Mouse (Mus musculus) ovary, postnatal 36 days (tissue): ENCODE measurements around the gene Kcnj16.

Source experiments
- DNase-seq: peaks from one replicate; pipeline ENCODE4 v3.0.0; 2022; ENCODE audit warnings: low spot score, mixed read lengths

The Kcnj16 gene

DNA sequence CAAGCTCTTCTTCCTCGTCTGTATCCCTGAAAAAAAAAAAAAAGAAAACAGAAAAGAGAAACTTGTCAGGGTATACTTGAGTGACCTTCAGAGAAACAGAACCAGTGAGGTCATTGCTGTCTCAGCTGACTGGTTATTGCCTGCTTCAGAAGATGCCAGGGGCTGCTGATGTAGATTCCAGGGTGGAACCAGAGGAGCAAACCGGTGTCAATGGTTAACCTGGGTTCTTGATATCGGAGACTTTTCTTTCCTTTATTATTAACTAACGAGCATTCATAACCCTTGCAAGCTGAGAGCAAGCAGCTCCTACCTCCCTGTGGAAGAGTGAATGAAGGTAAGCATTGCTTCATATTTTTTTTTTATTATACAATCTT lies at the start of gene Kcnj16:
Kcnj16 (plus strand) TSS at position 272 of the 374 bp plus-strand sequence.
- no peak for DNase-seq

DNA sequence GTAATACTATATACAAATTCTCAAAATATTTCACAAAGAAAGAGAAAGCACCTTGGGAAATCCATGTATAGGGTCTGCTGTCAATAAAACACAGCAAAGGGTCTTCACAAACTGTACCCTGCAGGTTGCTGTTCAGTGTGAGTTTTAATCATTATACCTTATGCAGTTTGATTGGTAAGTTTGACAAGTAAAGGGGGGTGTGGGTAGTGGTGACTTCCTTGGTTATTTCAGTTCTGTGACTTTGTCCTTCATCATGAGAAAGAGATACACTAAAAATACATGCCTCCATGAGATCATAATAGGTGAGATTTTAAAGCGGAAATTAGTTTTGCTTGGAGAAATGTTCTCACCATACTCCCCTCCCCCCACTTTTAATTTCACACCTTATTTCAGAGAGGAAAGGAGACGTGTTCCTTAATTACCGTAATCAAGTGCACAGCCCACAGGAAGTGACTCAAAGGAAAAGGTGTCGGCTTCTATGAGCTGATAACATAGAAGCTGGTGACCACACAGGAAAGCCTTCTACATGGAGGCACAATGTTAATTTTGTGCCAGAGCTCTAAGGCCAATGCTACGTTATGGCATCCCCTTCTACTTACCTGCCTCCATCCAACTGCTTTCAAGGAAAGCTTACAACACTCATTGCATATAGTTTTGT lies 48.9 kb upstream of the Kcnj16 start:
- no peak for DNase-seq

DNA sequence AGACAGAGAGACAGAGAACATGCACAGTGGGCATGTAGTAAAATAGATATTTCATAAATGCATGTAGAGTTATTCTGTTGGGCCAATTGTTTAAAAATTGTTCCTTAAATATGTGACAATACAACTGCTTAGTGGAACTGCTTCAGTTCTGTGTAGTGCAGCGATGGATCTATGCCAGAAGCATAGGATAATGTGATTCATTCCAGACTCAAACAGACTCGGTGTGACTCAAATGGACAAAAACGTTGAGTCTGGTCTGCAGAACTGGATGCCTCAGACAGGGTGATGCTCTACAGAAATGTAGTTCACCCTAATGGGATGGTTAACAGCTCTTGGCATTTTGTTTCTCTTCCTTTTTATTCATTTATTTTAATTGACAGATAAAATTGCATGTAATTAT lies 32.1 kb upstream of the Kcnj16 start:
- DNase-seq = no peak

DNA sequence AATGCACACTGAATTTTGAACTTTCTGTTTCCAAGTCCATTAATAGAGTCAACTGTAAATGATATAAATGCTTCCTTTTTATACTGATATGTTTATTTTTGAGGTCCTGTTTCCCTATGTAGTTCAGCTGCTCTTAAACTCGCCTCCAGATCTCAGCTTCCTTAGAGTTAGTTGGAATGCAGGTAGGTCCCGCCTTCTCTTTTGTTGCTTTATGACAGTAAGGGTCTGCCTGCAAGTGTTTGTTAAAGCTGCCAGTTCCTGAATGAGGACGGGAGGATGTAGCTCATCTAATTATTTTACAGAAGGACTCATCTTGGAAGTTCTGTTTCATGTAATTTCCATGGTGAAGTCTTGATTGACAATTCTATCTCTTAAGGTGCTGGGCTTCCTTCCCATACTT lies 25.6 kb upstream of the Kcnj16 start:
- no peak for DNase-seq

DNA sequence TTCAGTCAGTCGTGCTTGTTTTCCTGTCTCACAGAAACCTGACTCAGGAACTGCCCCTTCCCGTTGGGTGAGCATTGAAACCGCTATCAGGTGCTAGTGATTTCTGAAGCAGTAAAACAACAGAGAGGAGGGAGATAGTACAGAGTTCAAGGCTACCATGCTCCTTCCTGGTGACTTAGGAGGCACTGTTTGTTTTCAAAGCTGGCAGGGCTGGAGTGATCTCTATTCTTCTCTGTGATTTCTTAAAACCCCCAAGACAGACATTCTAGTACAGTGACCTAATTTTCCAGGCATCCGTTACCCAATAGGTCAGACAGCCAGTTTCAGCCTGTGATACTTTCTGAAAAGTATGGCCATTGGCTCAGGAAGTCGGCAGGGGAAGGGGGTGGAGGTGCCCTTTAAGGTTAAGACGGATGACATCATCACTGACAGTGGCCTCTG lies 25.1 kb upstream of the Kcnj16 start:
- DNase-seq = no peak

DNA sequence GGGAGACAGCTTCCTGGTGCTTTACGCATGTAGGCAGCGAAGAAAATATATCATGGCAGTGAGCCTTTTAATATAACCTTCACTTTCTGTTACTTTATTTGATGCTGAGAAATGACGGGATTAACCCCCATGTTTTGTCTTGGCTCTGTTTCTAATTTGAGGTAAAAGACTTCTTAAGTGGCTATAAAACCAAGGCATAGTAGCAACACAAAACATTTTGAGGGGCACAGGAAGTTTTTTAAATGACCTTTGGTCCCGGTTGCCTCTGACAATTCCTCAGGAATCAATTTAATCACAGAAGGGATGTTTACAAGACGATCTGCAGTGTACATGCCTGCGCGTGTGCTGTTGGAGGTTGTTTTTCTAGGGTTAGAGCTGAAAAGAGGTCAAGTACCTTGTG lies 11.2 kb upstream of the Kcnj16 start:
- no peak for DNase-seq

DNA sequence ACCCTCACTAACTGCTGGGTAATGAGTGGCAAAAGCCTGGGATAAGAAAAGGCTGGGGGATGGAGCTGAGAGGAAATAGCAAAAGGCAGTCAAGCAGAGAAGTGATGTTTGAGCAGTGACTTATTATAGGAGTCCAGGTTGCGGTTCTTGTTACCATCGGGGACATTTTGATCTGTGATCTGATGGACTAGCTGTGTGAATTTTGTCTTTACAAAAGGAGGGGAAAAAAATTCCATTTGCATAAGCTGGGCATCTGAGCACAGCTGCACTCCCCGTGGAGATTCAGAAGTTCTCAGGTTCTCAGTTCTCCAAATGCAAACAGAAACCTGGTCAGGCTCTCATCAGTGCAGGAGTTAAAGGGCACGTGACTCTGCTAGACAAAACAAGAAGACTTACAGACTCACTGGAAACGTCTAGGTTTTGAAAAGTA lies 6.2 kb upstream of the Kcnj16 start:
- DNase-seq = no peak

DNA sequence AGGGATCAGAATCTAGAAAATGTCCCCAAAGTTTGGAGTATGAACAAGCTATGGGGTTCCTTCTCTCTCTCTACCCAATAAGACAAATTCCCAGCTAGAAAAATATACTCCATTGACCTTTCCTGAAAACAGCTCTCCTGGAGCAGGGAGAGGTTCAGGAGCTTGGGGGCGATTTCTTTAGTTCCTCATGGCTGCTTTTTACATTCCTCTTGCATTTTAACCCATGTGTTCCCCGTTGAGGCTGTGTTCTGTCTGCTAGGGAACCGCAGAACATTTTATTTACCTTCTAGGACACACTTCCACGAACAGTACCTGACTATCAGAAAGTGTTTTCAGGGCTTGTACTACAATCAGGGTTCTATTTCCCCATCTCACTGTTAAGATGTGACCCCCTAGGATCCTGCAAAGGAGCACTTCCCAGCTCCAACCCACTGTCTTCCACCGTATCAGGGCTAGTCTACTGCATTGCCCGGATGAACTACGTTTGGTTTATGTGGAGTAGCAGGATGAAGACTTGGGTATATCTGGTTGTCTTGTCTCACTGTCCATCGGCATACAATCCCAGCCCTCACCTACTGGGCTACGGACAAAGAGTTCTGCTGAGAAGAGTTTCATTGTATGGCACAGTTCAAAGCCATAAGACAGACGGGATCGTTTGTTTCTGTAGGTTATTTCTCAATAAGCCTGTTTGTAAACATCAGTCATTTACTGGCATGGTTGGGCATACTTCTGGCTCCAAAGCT lies 643 bp upstream of the Kcnj16 start:
- no peak for DNase-seq

DNA sequence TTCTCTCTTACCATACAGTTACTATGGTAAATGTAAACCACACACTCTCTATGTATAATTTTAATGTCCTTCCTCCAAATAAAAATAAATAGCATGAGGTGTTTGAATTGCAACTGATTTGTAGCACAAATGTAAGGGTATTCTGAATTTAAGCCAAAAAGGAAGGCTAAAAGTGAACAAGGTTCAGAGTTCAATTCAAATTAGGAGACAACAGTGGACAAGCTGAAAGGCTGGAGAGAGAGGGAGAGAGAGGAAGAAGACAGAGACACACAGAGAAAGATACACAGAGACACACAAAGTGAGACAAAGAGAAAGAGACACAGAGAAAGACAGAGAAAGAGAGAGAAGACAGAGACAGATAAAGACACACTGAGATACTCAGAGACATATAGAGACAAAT lies 1.1 kb downstream of the Kcnj16 start:
- DNase-seq = no peak

DNA sequence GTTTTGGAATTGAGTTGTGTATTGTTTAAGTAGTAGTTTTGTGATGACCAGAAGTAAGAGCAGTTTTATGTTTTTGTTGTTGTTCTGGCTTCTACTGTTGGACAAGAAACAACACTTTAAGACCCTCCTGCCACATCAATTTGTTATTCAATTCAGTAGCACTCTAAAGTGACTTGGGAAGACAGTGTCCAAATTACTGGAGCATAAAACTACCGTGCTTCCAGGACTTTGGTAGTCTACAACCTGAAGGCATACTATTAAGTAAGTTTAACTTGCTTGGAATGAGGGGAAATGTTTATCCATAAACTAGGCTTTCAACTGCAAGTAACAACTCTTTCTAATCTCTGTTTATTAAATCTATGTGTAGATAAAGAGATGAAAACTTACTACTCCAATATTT lies 17.7 kb downstream of the Kcnj16 start:
- no peak for DNase-seq

DNA sequence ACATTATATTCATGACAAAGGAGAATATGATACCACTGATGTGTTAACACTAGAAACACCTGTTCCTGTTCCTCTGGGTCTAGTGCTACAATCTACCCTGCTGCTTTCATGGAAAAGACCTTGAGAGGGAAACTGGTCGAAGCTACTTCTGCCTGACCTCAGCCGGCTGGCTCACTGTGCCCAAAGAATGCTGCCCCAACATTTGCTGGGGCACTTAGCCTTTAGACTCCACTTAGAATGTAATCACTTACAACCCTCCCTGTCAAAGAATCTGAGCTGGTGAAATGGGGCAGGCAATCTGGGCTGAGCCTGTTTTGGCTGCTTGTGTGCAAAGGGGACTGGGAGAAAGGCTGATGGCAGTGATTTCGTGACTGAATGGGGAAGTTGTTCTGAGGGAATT lies 18.1 kb downstream of the Kcnj16 start:
- peak; percentile 3 for DNase-seq

DNA sequence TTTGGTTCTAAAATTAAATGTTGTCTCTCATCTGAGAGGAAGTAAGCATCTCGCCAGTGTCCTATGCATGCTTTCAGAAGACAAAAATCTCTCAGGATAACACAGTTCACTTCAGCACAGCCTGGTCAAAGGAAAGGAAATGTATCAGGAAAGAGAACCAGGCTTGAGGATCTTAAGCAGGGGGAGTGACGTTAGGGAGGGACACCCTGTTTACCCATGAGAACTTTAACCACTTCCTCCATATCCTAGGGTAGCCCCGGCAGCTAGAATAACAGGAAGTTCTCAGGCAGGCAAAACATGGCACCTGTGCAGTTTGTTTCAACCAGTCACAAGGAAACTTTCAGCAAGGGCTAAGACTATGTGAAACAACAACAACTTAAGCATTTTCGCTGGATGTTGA lies 25.8 kb downstream of the Kcnj16 start:
- no peak for DNase-seq

DNA sequence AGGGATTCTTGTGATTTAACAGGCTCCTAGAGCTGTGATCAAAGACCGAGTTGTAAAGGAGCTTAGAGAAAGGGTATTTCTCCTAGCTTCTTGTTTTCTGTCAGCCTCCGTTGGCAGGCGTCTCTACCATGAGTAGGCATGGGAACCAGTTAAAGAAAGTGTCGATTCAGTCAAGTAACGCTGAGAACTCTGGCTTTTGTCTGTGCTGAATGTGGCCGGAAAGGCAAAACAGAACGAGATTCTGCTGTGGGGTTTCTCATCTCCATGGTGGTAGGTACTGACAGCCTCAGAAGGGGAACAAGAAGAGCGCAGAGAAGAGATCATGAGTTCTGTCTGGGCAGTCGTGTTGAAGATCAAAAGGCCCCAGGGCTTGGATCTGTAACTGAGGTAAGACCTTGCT lies 29.4 kb downstream of the Kcnj16 start:
- DNase-seq = no peak

DNA sequence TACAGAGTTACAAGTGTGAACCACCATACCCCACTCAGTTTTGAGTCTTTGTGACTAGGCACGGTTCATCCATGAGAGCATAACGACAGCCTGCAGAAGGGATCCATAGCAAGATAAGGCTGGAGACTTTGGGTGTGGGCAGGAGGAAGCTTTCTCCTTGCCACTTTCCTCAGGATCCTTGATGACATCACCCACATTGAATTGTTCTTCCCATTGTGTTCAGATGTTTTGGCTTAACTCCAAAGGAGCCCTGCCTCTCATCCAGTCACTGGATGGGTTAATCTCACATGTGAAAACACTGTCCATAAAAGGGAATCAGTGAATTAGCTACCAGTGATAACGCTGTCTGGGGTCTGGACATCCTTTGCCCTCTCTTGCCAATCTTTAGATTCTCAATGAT lies 37.3 kb downstream of the Kcnj16 start:
- no peak for DNase-seq

DNA sequence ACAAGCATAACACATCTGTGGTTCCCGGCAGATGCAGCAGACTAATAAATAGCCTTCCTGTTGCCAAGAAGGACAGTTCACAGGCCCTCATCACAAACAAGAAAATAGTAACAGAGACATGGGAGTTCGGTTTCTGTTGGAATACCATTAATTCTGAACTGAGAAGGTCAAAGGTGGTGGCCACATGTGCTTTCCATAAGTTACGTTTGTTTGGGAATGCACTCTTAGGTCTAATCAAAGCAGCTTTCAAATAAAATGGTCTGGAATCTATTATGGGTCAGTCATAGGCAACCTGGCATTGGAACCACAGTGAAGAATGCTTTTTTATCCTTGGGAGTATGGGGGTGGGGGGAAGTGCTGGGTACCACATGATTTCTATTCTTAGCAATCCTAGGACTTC lies 41.6 kb downstream of the Kcnj16 start:
- DNase-seq = no peak

DNA sequence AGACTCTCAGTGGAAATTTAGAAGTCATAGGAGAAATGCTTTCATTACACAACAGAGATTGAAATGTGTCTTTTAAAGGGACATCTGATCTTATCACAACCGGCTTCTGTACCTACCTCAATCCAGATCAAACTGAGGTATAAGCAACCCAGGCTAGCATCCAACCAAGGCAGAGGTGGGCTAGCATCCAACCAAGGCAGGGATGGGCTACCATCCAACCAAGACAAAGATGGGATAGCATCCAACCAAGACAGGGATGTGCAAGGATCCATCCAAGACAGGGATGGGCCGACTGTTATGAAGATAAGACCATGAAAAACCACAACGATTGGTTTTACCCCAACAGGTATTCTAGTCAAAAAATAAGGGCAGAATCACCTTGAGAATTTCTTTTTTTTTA lies 48.4 kb downstream of the Kcnj16 start:
- DNase-seq = no peak

DNA sequence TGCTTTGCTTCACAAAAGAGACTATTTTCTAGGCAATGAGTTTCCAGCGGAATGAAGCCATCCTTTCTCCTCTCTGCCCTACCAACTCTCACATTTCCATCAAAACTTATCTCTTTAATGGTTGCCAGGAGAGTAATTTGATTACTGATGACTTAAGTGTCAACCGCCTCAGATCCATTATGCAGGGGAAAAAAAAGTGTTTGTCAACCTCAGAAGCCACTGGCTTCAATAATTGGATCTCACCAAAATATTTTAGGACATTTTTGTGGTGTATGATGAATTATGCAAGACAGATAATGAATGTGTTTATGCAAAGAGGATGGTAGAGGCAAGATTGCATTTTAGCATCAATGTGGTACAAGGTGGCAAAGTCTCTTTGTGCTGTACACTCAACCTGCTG lies 52.4 kb downstream of the Kcnj16 start:
- DNase-seq = no peak

DNA sequence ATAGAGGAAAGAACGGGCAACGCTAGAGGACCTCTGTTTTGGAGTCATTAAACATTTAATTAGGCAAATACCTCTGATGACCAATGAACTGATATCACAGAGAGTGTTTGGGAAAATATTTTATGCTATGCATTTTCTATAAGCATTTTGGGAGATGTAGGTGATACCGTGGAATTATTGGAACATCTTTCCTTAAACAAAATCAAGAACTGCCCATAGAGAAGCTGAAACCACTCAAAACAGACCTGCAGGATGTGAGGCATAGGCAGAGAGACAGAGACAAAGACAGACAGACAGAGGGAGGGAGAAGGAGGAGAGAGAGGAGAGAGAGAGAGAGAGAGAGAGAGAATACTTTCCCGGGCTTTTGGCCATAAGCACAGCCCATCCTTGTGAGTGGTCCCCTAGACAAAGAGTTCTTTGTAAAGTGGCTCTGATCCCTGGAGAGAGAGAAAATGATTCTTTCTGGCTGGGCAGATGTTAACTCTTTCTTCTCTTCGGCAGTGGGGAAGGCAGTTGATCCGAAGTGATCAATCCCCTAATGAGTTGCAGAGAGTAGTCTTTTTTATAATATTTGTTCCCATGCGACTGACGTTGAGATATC lies 54.9 kb downstream of the Kcnj16 start:
- DNase-seq = no peak

DNA sequence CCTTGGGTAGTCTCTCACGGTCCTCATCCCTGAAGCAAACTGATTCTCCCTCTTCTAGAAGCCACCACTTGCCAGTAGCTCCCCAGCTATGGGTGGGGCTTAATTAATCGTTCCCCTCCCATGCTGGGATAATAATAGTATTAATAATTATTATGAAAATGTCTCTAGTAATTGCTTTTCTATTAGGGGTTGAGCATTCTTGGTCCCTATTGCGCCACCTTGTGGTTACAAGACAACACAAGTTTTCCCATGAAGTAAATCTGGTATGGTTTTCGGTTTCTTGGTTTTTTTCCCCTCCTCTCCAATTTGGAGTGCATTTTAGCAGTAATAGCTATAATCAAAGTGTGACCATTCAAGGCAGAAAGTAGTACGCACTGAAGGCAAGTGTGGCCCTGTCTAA lies 74.3 kb downstream of the Kcnj16 start:
- DNase-seq = no peak

DNA sequence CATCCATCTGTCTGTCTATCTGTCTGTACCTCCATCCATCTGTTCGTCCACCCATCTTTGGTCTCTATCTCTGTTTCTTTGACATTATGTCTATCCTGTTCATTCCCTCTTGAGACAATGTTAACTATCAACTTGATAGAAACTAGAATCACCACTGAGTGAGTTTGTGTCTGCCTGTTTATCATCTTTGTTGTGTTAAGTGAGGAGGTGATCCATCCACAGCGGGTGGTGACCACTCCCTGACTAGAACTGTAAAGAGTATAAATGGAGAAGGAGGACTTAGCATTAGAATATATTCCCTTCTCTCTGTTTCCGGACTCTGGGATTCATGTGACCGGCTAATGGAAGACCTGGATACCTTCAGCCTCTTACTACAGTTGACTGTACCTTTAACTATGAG lies 75.5 kb downstream of the Kcnj16 start:
- DNase-seq = no peak

DNA sequence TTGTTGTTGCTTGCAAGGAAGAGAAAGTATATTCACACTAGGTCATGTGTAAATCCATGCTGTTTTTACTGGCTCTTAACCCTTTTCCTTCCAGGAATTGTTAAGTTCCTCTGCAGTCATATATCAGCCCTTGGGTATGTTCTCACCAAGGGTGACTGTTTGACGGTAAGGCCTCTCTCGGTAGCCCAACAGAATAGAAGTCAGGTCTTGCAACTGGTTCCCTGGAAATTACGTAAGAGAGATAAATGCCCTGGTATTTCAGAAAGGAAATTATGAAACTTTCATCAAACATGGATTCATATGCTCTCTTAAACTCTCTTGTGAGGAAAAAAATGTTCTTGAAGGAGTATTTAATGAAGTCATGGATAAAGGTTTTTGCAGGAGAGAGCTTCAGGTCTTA lies 86.4 kb downstream of the Kcnj16 start:
- DNase-seq = no peak

DNA sequence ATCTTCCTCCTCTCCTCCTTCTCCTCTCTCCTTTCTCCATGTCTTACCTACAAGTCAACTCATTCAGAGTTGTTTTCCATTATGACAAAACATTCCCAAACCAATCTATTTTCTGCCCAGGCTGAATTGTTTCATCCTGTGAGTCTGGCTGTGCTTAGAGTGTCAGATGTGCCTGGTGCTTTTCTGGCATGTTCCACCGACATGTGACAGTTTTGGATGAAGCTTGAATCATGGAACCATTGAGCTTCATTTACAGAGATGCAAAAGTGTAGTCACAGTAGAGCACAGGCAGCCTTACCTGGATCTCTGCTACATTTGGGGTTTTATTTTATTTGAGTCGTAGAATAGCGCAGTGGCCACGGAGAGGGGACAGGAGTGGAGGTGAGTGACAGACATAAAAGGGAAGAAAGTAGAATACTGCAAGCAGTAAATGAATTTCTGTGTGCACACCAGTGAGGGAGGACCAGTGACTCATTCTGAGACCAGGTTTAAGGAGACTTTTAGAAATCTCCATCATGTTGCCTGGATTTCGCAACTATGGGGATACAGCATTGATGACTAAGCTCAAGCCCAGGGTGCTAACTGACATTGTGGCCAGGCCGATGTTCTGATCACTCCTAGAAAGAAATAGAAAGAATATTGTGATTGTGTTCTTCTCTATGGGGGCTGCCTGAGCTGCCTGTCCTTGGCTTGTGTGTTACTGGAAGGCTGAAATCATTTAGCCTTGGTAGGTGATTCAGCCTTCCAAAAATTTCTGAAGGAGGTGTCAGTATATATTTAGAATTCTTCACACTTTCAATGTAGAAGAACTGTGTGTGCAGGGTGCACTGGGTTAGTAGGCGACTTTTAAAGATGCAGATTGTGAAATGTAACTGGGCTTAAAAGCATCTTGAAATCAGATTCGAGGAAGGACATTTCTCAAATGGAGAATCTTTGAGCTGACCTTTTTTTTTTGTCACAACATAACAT lies 87.3 kb downstream of the Kcnj16 start:
- no peak for DNase-seq
